Mouse (Mus musculus): Measurements from ENCODE around the gene Crocc2.

Crocc2 gene

GRCm38 (mm10) chr1:93168295-93168775, at the start of gene Crocc2:
Crocc2 (plus strand) TSS chr1:93168725.
- no peak for DNase-seq (ENCODE audit: extremely low read depth, low read depth)

- no peak for DNase-seq (ENCODE audit: extremely low read depth, low read depth)
Measured at GRCm38 (mm10) chr1:93118816-93119215, 49.7 kb upstream of the Crocc2 start.

- no peak for DNase-seq (ENCODE audit: extremely low read depth, low read depth)
Measured at GRCm38 (mm10) chr1:93123179-93123854, 45.2 kb upstream of the Crocc2 start.

GRCm38 (mm10) chr1:93124066-93124465, 44.5 kb upstream of the Crocc2 start:
- no peak for DNase-seq (ENCODE audit: extremely low read depth, low read depth)

- no peak for DNase-seq (ENCODE audit: extremely low read depth, low read depth)
Measured at GRCm38 (mm10) chr1:93125256-93125655, 43.3 kb upstream of the Crocc2 start.

GRCm38 (mm10) chr1:93128209-93128608, 40.3 kb upstream of the Crocc2 start:
- DNase-seq (ENCODE audit: extremely low read depth, low read depth): no peak

- no peak for DNase-seq (ENCODE audit: extremely low read depth, low read depth)
Measured at GRCm38 (mm10) chr1:93128710-93129349, 39.7 kb upstream of the Crocc2 start.

GRCm38 (mm10) chr1:93130242-93130983, 38.1 kb upstream of the Crocc2 start:
- no peak for DNase-seq (ENCODE audit: extremely low read depth, low read depth)

- DNase-seq (ENCODE audit: extremely low read depth, low read depth): no peak
Measured at GRCm38 (mm10) chr1:93132676-93133075, 35.8 kb upstream of the Crocc2 start.

GRCm38 (mm10) chr1:93135036-93135526, 33.4 kb upstream of the Crocc2 start, which contains the start of gene Agxt:
Agxt (plus strand) TSS chr1:93135240.
- no peak for DNase-seq (ENCODE audit: extremely low read depth, low read depth)

- DNase-seq (ENCODE audit: extremely low read depth, low read depth): no peak
Measured at GRCm38 (mm10) chr1:93138534-93138933, 30.0 kb upstream of the Crocc2 start.

- DNase-seq (ENCODE audit: extremely low read depth, low read depth): no peak
Measured at GRCm38 (mm10) chr1:93139713-93140112, 28.8 kb upstream of the Crocc2 start.

- no peak for DNase-seq (ENCODE audit: extremely low read depth, low read depth)
Measured at GRCm38 (mm10) chr1:93142871-93143270, 25.7 kb upstream of the Crocc2 start.

GRCm38 (mm10) chr1:93144176-93144575, 24.3 kb upstream of the Crocc2 start:
- DNase-seq (ENCODE audit: extremely low read depth, low read depth): no peak

GRCm38 (mm10) chr1:93150907-93151661, 17.4 kb upstream of the Crocc2 start:
- DNase-seq (ENCODE audit: extremely low read depth, low read depth): no peak

GRCm38 (mm10) chr1:93157566-93157965, 11.0 kb upstream of the Crocc2 start:
- no peak for DNase-seq (ENCODE audit: extremely low read depth, low read depth)

- DNase-seq (ENCODE audit: extremely low read depth, low read depth): no peak
Measured at GRCm38 (mm10) chr1:93158916-93159315, 9.6 kb upstream of the Crocc2 start.

GRCm38 (mm10) chr1:93159566-93160500, 8.7 kb upstream of the Crocc2 start:
- no peak for DNase-seq (ENCODE audit: extremely low read depth, low read depth)

- DNase-seq (ENCODE audit: extremely low read depth, low read depth): no peak
Measured at GRCm38 (mm10) chr1:93160501-93161133, 7.9 kb upstream of the Crocc2 start, which contains the start of gene 2310007B03Rik. 2310007B03Rik (minus strand) TSS chr1:93160948.

GRCm38 (mm10) chr1:93161350-93161749, 7.2 kb upstream of the Crocc2 start:
- DNase-seq (ENCODE audit: extremely low read depth, low read depth): no peak

Data from MEL-GATA-1-ER (cell line).